Mouse (Mus musculus) testis, adult 2 months (tissue): Measurements from ENCODE around the gene Izumo1.

ENCODE experiments used
- CTCF ChIP-seq: fragments of 200-500 bp; IDR thresholded peaks from 2 replicates; pipeline ENCODE4 v1.5.1; 2012; ENCODE audit warnings: low read depth, mild to moderate bottlenecking, inconsistent platforms, low read length, moderate library complexity; ENCODE audit not compliant: control insufficient read depth, insufficient read depth, insufficient replicate concordance
- POLR2A ChIP-seq: fragments of 200-500 bp; IDR thresholded peaks from 2 replicates; pipeline ENCODE4 v1.6.1; 2012; ENCODE audit warnings: low read depth, mild to moderate bottlenecking, inconsistent platforms, low read length, moderate library complexity; ENCODE audit not compliant: control insufficient read depth

DNA sequence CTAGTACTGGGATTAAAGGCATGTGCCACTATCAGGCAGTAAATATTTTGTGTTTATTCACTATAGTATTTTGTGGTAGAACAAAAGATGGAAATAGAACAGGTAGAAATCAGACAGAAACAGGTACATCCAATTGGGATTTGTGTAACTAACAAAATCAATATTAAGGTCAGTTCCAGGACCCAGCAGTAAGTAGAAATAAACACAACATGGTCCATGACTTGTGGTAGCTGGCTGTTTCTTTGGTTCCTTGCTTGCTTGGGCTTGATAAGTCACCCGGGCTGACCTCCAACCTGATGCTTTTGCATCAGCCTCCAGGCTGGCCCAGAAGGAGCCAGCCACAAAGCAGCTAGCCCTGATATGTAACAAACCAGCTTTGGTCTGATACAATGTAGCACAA is 12.1 kb upstream of the Izumo1 start:
- TF ChIP-seq POLR2A (no peak), CTCF (no peak)
